Mouse (Mus musculus) CD4-positive, CD25-positive, alpha-beta regulatory T cell, adult 4 months (primary cell): ENCODE data around the gene Cd24a. TPM values are rescaled to one million over a fixed set of nuclear protein-coding genes. Genes with fewer than 3 reads are reported as not detected.

ENCODE experiments used
- ATAC-seq: one replicate; pipeline ENCODE4 v1.8.0; 2017
- polyA plus RNA-seq, 2 experiments: library from polyadenylated mRNA; unstranded; fragments of 100-300 nt; shearing (Covaris generic); gene quantifications; one replicate each; pipeline ENCODE4 v1.2.1; 2017

The Cd24a gene
- polyA plus RNA-seq, 2 experiments from 2014 or later, result 0.58 to 2.8 TPM

DNA sequence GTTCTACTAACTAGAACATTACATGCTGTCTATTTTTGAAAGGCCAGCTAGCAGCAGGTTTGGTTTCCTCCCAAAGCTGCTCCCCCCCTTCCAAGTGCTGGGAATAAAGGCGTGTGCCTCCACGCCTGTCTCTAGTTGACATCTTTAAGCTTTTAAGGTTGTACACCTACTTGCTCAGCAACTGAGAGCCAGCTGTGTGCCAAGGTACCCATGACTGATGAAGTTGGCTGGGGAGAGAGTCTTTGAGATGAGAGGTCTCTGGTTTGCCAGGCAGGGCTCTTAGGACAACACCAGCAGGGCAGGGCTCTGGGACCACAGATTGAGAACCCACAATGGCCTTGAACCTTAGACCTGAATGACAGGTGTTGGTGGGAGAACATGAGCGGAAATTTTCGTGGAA is 6.5 kb downstream of the Cd24a start:
- no peak for ATAC-seq

- ATAC-seq, result no peak
Measured at GRCm38 (mm10) chr10:43588470-43589177, 10.5 kb downstream of the Cd24a start.

GRCm38 (mm10) chr10:43591477-43591876 is 13.4 kb downstream of the Cd24a start:
- ATAC-seq, result no peak

DNA sequence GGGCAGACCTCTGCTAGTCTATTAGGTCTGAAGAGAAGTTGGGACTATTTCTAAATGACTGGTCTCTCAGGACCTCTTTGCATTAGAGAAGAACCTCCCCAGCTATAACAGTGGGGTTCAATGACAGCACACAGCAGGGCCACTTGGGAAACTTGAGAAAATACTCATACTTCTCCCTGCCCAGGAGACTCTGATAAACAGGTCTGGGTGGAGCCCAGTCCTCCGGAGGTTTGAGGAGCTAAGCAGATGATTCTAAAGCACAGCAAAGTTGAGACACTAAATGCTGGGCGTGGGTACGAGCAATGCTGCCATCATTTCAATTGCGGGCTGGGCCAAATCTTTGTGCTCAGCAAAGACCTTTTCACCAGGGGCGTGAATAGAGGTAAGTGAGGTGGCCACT is 15.1 kb downstream of the Cd24a start:
- no peak for ATAC-seq

- ATAC-seq, result no peak
Measured at GRCm38 (mm10) chr10:43594187-43594586, 16.1 kb downstream of the Cd24a start.

DNA sequence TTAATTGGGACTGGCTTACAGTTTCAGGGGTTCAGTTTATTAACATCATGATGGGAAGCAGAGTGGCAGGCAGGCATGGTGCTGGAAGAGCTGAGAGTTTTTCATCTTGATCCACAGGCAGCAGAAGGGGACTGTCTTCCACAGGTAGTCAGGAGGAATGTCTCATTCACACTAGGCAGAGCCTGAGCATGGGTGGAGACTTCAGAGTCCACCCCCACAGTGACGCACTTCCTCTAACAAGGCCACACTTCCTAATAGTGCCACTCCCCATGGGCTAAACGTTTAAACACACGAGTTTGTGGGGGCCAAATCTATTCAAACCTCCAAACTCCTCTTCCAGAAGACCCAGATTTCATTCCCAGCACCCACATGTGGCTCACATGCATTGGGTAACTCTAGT is 16.8 kb downstream of the Cd24a start:
- ATAC-seq, result no peak

DNA sequence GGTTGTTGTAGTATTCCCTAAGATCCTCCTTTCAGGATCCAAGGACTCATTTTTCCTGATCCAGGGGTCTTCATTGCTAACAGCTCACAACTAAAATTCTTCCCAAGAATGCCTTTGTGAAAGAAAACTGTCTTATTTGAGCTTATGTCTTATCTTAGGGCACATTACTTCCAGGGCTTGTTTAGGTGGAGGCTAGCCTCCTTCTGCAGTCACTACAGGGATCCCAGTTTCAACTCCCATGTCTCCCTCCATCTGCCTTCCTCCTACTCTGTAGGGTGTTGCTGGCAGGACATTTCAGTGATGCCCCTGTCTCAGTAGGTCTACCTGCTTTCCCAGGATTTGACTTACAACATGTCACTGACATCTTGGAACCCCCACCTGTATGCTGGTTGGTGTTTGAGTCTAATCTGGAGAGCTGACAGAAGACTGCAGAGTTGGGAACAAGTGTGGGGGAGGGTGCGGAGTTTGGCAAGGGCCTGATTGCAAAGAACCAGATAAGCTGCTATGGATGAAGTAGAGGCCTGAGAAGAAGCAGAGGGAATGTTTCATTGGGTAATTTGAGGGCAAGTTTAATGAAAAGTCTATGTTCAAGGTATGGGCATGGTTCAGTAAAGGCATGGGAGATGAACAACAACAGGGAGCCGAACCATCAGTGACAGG is 20.1 kb downstream of the Cd24a start:
- ATAC-seq, result no peak

GRCm38 (mm10) chr10:43601039-43601438 is 23.0 kb downstream of the Cd24a start:
- no peak for ATAC-seq

DNA sequence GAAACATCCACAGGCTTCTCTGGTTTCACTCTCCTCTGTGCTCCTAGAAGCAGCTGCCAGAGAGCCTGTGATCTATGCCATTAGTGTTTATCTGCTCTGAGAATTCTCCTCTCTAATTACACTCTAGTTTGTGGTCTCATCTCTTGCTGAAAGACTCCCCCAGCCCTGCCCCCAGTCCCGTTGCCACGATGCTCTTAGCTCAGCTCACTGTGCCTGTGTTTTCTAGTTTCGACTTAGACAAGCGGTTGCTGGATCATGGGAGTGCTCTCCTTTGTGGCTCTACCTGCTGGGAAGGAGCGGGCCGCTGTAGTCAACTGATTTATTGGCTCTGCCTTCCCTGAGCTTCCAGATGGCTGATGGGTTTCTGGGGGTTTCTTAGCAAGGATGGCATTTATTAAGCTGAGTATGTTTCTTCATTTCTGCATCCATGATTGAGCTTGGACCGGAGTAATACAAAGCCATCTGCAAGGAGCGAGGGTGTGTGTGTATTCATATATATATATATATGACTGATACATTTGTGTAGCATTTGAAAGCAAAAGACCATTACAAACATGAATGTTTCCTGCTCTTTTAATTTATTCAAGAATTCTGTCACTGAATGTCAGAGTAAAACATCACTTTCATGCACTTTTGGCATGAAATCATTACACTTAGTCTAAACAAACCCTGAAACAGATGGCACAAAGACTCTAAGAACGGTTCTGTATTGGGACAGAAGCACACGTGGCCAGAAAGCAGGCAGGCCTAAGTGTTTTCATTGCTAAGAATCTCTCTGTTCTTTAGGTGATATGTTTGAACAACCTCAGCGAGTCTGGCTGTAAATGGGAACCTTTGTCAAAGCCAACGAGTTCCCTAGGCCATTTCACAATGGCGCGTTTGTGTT is 23.7 kb downstream of the Cd24a start:
- ATAC-seq, result no peak

DNA sequence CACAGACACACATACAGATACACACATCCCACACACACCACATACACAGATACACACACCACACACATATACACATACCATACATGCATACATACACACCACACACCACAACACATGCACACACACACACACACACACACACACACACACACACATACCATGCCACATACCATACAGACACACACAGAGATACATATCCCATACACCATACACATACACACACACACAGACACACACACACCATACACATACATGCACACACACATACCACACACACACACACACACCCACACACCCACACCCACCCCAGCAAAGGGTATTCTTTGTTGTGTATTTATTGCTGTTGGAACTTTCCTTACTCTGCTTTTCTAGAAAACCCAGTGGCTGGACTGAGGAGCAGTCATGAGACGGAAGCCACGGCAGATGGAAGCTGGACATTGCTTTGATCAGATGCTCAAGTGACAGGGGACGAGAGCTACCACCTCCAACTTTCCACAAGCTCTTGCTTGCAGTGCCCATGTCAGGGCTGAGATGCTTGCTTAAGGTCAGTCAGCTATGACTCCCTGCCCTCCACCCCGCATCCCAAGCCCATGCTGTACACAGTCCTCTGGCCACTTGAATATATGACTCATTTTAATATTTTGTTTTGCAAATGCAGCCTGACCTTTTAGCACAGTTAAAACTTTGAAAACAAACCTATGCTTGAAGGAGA is 26.0 kb downstream of the Cd24a start:
- ATAC-seq, result no peak

DNA sequence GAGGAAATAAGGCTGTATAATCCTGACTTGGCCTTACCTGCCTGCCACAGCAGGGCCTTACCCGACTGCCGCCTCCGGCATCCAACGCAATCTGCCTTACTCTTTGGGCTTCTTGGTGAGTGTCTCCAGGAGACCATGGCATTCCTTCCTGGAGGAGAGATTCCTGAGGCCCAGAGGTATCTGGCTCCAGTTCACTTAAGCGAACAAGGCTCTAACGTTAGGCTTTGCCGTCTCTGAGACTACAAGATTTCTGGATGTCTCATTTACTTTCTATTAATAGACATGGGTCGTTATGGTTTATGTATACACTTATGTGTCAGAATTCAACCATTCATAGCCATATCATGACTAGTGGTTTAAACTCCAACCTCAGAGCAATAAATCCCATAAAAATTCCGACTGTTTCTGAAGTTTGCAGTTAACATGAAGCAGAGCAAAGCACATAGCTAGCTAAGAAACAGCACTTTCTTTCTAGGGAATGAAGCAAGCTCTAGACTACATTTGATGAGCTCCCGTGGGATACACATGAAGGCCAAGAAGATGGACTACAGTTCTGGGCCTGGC is 26.7 kb downstream of the Cd24a start:
- ATAC-seq, result no peak

DNA sequence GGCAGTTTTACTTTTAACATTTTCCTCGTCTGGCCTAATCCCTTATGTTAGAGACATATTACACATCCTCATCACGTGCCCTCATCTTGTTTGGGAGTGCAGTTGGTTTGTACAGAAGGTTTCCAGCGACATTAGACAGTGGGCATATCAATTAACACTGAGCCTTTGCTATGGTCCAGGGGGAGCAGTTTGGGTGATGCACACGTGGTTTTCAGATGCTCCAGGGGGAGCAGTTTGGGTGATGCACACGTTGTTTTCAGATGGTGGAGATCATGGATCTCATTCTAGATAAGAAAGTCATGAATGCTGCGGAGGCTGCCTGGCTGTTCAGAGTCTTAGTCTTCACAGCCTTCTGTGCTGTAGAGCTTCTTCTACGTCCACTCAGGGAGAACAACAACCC is 27.8 kb downstream of the Cd24a start:
- no peak for ATAC-seq

- no peak for ATAC-seq
Measured at GRCm38 (mm10) chr10:43609507-43609906, 31.4 kb downstream of the Cd24a start.

GRCm38 (mm10) chr10:43609958-43610357 is 31.9 kb downstream of the Cd24a start:
- no peak for ATAC-seq

DNA sequence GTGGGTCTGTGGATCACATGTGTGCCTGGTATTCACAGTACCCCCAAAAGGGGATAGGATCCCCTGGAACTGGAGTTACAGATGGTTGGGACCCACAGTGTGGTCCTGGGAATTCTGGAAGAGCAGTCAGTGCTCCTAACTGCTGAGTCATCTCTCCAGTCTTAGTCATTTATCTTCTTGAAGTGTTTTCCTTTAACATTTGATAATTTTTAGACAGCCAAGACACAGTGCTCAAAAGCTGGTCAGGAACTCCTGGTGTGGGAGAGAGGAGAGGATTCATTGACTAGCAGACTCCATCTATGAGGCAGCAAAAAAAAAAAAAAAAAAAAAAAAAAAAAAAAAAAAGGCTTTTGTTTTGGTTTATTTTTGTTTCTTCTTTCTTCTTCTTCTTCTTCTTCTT is 33.0 kb downstream of the Cd24a start:
- ATAC-seq, result no peak

DNA sequence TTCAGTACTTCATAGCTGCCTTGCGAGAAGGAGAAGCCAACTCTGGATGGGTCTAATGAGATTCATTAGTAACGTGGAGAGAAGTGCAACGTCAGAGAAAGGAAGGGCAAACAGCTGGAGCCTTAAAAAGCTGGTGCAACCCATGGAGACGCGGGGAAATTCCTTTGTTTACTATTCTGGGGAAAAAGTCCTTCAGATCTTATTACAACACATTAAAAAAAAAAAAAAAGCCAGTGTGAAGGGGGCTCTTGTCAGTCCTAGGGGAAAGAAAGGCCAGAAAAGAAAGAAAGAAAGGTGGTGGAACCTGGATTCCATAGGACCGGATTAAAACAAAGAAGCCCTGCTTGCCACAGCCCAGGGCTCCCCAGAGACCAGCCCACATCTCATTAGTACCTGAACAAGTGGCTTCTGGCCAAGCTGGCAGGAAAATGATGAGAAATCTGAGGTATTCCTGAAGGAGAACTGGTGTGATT is 41.0 kb downstream of the Cd24a start:
- no peak for ATAC-seq

DNA sequence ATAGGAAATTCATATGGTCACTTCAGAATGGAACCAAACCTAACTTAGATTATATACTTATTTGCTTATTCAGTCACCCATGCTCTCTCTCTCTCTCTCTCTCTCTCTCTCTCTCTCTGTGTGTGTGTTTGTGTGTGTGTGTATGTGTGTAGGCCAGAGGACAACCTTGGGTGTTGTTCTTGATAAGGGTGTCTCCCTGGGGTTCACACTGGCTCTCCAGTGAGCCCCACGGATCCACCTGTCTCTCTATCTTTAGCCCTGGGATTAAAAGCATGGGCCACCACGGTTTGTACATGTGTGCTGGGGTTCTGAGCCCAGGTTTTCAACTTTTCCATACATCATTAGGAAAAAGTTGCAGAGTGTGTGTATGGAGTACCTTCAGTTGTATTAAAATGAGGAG is 41.9 kb downstream of the Cd24a start:
- ATAC-seq, result no peak

DNA sequence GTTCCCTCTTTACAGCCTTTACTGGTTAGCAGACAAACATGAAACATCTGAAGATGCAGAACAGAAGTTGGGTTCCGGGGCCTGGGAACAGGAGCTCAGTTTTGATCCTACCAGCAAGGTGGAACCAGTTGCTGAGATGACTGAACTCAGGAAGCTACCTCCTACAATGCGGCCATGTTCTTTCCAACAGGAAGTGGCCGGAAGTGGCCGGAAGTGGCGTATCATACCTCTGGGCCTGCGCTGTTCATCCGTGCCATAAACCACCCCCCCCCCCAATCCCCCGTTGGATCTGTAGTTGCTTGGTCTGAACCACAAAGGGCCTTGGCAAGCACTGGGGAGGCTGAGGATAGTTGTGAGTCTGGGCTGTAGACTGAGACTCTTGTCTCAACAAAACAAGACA is 45.4 kb downstream of the Cd24a start:
- ATAC-seq, result no peak

GRCm38 (mm10) chr10:43624362-43624761 is 46.3 kb downstream of the Cd24a start:
- no peak for ATAC-seq

- no peak for ATAC-seq
Measured at GRCm38 (mm10) chr10:43624791-43625398, 46.8 kb downstream of the Cd24a start.

- ATAC-seq, result no peak
Measured at GRCm38 (mm10) chr10:43625578-43625977, 47.5 kb downstream of the Cd24a start.

DNA sequence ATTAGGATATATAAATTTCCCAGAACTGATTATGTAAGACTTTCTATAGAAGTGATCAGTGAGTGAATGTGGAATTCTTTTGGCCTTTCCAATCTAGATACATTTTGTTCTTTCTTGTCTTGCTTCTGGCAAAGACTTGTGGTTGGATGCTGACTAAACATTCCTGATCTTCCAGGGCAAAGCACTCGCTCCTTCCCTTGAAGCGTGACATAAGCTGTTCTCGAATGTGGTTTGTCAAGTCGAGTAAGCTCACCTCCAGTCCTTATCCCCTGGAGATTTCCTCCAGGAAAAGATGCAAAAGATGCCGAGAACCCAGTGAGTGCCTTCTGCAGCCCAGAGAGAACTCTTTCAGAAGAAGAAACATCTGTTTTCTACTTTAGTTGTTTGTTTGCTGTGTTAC is 51.1 kb downstream of the Cd24a start:
- no peak for ATAC-seq
